Mouse (Mus musculus) adrenal gland, postnatal 25 days (tissue): ENCODE data around the gene Miox. TPM values are rescaled to one million over a fixed set of nuclear protein-coding genes. Genes with fewer than 3 reads are reported as not detected.

Experiments used
- DNase-seq: peaks from one replicate; pipeline ENCODE4 v3.0.0; 2021; ENCODE audit warnings: mixed read lengths
- microRNA-seq, 2 experiments: library from miRNA; unstranded; fragments of <30 nt; microRNA quantifications; one replicate each; pipeline ENCODE4 v1.2.0; 2021
- total RNA-seq: library from RNA; stranded (reverse); gene quantifications from 2 replicates; pipeline ENCODE4 v1.2.3, GENCODE M21; 2021

The Miox gene
- total RNA-seq, 1 experiment from 2014 or later = not detected

GRCm38 (mm10) chr15:89365141-89365551 is 30.9 kb downstream of the Miox start:
- DNase-seq = no peak

- DNase-seq = no peak
Measured at GRCm38 (mm10) chr15:89372068-89372467, 37.9 kb downstream of the Miox start.

- no peak for DNase-seq
Measured at GRCm38 (mm10) chr15:89372536-89372935, 38.3 kb downstream of the Miox start.

- DNase-seq = peak; percentile 87
Measured at GRCm38 (mm10) chr15:89373027-89373761, 39.0 kb downstream of the Miox start.

- peak; percentile 95 for DNase-seq
Measured at GRCm38 (mm10) chr15:89373762-89374248, 39.6 kb downstream of the Miox start, which contains the start of gene Sco2. Gene Sco2, minus strand, starts transcription at chr15:89373846.

GRCm38 (mm10) chr15:89374340-89374739 is 40.1 kb downstream of the Miox start:
- no peak for DNase-seq

GRCm38 (mm10) chr15:89374801-89375534 is 40.8 kb downstream of the Miox start:
- DNase-seq = no peak

GRCm38 (mm10) chr15:89376040-89376439 is 41.8 kb downstream of the Miox start:
- DNase-seq = no peak

- DNase-seq = no peak
Measured at GRCm38 (mm10) chr15:89376957-89377356, 42.8 kb downstream of the Miox start, which contains the start of gene Tymp. Gene Tymp, minus strand, starts transcription at chr15:89377039.

GRCm38 (mm10) chr15:89377362-89377761 is 43.2 kb downstream of the Miox start:
- no peak for DNase-seq

GRCm38 (mm10) chr15:89377938-89378828 is 44.0 kb downstream of the Miox start:
- DNase-seq = no peak

- DNase-seq = no peak
Measured at GRCm38 (mm10) chr15:89378831-89379401, 44.7 kb downstream of the Miox start, which contains the start of gene Odf3b. Gene Odf3b, minus strand, starts transcription at chr15:89379282.

- DNase-seq = no peak
Measured at GRCm38 (mm10) chr15:89379429-89379828, 45.2 kb downstream of the Miox start.

GRCm38 (mm10) chr15:89384617-89385016 is 50.4 kb downstream of the Miox start, which contains the start of gene Klhdc7b:
Gene Klhdc7b, plus strand, starts transcription at chr15:89384917.
- no peak for DNase-seq

Small RNA genes within 50 kb of the gene (microRNA-seq; reads per million reads assigned to microRNA genes)
- 0.36 to 1.0 reads per million in 2 experiments for gene Mir6959

Other genes starting within 250 kb of the Miox start
- gene Selenoo, start 245.3 kb upstream of the Miox start, total RNA-seq = 41.8 and 50.2 TPM in 2 replicates
- 18.1 and 25.9 TPM in 2 replicates for gene Tubgcp6, start 211.3 kb upstream of the Miox start, total RNA-seq
- 14.5 and 19.6 TPM in 2 replicates for gene Hdac10, start 205.7 kb upstream of the Miox start, total RNA-seq
- gene Mapk12, start 193.7 kb upstream of the Miox start, total RNA-seq = 8.1 and 11.3 TPM in 2 replicates
- gene Mapk11, start 184.8 kb upstream of the Miox start, total RNA-seq = 4.1 and 6.1 TPM in 2 replicates
- gene Plxnb2, start 153.6 kb upstream of the Miox start, total RNA-seq = 121 and 144 TPM in 2 replicates
- gene Dennd6b, start 137.9 kb upstream of the Miox start, total RNA-seq = 5.7 and 9.1 TPM in 2 replicates
- 43.3 and 45.8 TPM in 2 replicates for gene Ppp6r2, start 122.8 kb upstream of the Miox start, total RNA-seq
- gene Sbf1, start 19.1 kb upstream of the Miox start, total RNA-seq = 101 and 107 TPM in 2 replicates
- gene Adm2, start 11.7 kb upstream of the Miox start, total RNA-seq = not detected in 2 replicates
- 40.6 and 41.6 TPM in 2 replicates for gene Lmf2, start 21.3 kb downstream of the Miox start, total RNA-seq
- gene Ncaph2, start 21.3 kb downstream of the Miox start, total RNA-seq = 67.8 and 88.4 TPM in 2 replicates
- gene Sco2, start 39.4 kb downstream of the Miox start, total RNA-seq = 26.0 and 35.6 TPM in 2 replicates
- 0.67 and 0.76 TPM in 2 replicates for gene Tymp, start 42.6 kb downstream of the Miox start, total RNA-seq
- 0.91 TPM in 1 of 2 replicates, not detected in the other for gene Odf3b, start 44.9 kb downstream of the Miox start, total RNA-seq
- gene Klhdc7b, start 50.5 kb downstream of the Miox start, total RNA-seq = not detected in 2 replicates
- gene Syce3, start 76.1 kb downstream of the Miox start, total RNA-seq = not detected in 2 replicates
- 101 and 132 TPM in 2 replicates for gene Cpt1b, start 91.5 kb downstream of the Miox start, total RNA-seq
- gene C730034F03Rik, start 95.2 kb downstream of the Miox start, total RNA-seq = 1.5 and 2.0 TPM in 2 replicates
- gene Gm44502, start 95.3 kb downstream of the Miox start, total RNA-seq = 10.4 TPM in 1 of 2 replicates, not detected in the other
- gene Chkb, start 95.5 kb downstream of the Miox start, total RNA-seq = 72.8 and 73.9 TPM in 2 replicates
- gene Mapk8ip2, start 119.5 kb downstream of the Miox start, total RNA-seq = 6.2 and 10.1 TPM in 2 replicates
- gene Arsa, start 143.0 kb downstream of the Miox start, total RNA-seq = 21.8 and 22.2 TPM in 2 replicates
- 34.3 and 52.2 TPM in 2 replicates for gene Shank3, start 165.2 kb downstream of the Miox start, total RNA-seq
- 0.46 TPM in 1 of 2 replicates, not detected in the other for gene Acr, start 233.9 kb downstream of the Miox start, total RNA-seq